Mouse (Mus musculus) bone marrow, adult 2 months (tissue): ENCODE results near the gene Kalrn.

Source experiments
- CTCF ChIP-seq: fragments of 200-500 bp; IDR thresholded peaks from 2 replicates; pipeline ENCODE4 v1.5.1; 2011; ENCODE audit warnings: low read length, control low read depth; ENCODE audit not compliant: control insufficient read depth, insufficient read depth
- POLR2A ChIP-seq: fragments of 200-500 bp; IDR thresholded peaks from 2 replicates; pipeline ENCODE4 v1.6.1; 2011; ENCODE audit warnings: low read depth, mild to moderate bottlenecking, control low read depth, low read length, borderline replicate concordance; ENCODE audit not compliant: control insufficient read depth

DNA sequence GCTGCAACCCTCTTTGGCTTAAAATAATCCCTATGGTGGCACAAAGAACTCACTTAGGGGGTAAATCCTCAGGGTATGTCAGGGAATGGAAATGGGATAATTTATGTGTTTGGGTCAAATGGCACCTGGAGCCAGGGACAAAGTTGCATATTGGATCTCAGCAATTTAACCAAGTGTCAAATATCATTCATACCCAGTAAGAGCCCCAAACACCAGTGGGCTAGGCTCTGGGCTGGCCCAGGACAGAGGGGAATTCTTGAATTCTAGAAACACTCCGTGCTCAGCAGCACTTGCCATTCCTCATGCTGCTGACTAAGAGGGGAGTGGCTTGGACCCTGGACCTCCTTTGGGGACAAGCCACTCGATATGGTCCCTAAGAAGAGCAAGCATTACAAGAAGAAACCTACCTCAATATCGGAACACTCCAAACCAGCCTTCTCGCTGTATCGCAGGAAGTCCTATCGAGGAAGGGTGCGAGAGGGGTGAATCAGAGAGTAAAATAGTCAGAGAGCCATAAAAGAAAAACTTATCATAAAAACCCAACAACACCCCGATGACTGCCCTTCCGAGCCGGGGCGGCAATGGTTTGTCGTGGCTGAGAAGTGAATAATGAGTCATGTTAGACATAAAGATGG, 541.2 kb downstream of the Kalrn start:
- TF ChIP-seq POLR2A (no peak), CTCF (no peak)
